ENCODE assay signal across 7 mouse cellular contexts in the genomic region with DNA sequence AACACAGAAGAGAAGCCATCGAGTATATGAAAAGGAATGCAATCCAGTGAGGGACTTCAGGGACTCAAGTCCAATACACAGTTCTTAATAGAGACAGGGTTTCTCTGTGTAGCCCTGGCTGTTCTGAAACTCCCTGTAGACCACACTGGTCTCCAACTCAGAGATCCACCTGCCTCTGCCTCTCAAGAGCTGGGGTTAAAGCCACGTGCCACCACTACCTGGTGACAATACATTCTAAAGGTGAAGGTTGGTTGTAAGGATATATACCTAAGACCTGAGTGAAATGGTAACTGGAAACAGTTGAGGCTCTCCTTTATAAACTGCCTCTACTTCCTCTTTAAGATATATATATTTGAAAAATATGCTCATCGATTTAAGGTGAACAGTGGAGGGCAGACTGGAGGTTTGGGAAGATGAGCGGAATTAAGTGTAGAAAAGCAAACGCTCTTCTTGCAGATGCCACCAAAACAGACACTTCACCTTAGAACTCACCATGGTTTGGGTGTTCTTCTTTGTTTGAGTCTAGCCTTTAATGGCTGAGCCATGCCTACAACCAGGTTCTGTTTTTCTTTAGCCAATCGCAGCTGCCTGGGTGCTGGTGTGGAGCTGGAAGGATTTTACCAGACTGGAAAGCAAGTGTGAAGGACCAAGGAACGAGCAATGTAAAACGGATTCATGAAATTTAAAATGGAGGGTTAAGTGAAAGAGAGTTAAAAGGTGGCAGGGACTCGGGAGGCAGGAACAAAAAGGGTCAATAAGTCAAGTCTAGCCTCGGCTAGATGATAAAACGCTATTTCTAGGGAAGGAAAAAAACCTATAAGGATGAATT. TPM values are rescaled to one million over a fixed set of nuclear protein-coding genes. Genes with fewer than 3 reads are reported as not detected.
DNase-seq lines count a peak whose midpoint lies in the region; ATAC-seq lines count a peak whose summit lies in the region.

No protein-coding gene starts in this region.

- H3K9me3 ChIP-seq in lung, embryonic 16.5 days (ENCODE audit: control insufficient read depth, low read length), result no peaks in the 10 kb centered on the region
- peaks cover 3% of the 10 kb centered on the region; the same call in 1 of the 2 replicates for H3K9me3 ChIP-seq in heart, embryonic 16.5 days (replicated peaks; ENCODE audit: control insufficient read depth, low read length)
- no peaks in the 10 kb centered on the region for H3K9me3 ChIP-seq in megakaryocyte, embryonic 14.5 days

- peak overlapping the region; percentile 87 for H3K4me2 ChIP-seq in lung, embryonic 16.5 days (ENCODE audit: low read depth, low read length)
- H3K4me2 ChIP-seq in heart, embryonic 16.5 days (ENCODE audit: low read depth, low read length), result peak overlapping the region; percentile 80

- WGBS in lung, embryonic 16.5 days, result 33% methylated on average over 11 of the region's 11 CpGs
- 41% methylated on average over 11 of the region's 11 CpGs for WGBS in heart, embryonic 16.5 days

- DNase-seq in lung, postnatal 25 days (ENCODE audit: low spot score), result no peak
- no peak for DNase-seq in ovary, postnatal 10 days (ENCODE audit: low spot score)
- no peak for DNase-seq in layer of hippocampus, postnatal 14 days (ENCODE audit: low spot score in 2 of 2)

- peak overlapping the region; percentile 82 for H3K4me3 ChIP-seq in lung, embryonic 16.5 days (ENCODE audit: low read length)
- H3K4me3 ChIP-seq in brown adipose tissue, adult 24 weeks (ENCODE audit: insufficient read depth, low read depth, low read length), result peak overlapping the region; percentile 87
- peak overlapping the region; percentile 62 for H3K4me3 ChIP-seq in heart, embryonic 16.5 days (ENCODE audit: low read length)
- peak overlapping the region; percentile 94 for H3K4me3 ChIP-seq in megakaryocyte, embryonic 14.5 days (replicated peaks)

- peak; percentile 1; the same call in 1 of the 2 replicates for ATAC-seq in lung, embryonic 16.5 days (ENCODE audit: low read depth)
- no peak for ATAC-seq in heart, embryonic 16.5 days (replicated peaks; ENCODE audit: extremely low read depth, insufficient read depth, low FRiP score)

- no peaks in the 10 kb centered on the region for H3K27me3 ChIP-seq in lung, embryonic 16.5 days (ENCODE audit: control insufficient read depth, insufficient read depth, low read depth, low read length)
- H3K27me3 ChIP-seq in heart, embryonic 16.5 days (ENCODE audit: control insufficient read depth, insufficient read depth, low read length), result no peaks in the 10 kb centered on the region
- H3K27me3 ChIP-seq in megakaryocyte, embryonic 14.5 days (replicated peaks), result no peaks in the 10 kb centered on the region

- H3K9ac ChIP-seq in lung, embryonic 16.5 days (ENCODE audit: low read length), result peak overlapping the region; percentile 85
- peak overlapping the region; percentile 84 for H3K9ac ChIP-seq in heart, embryonic 16.5 days (ENCODE audit: low read length)

- H3K4me1 ChIP-seq in lung, embryonic 16.5 days (replicated peaks; ENCODE audit: control insufficient read depth, insufficient read depth, low read length), result peaks cover 14% of the 10 kb centered on the region
- H3K4me1 ChIP-seq in brown adipose tissue, adult 24 weeks (ENCODE audit: control insufficient read depth, insufficient read depth, insufficient read length, low read length), result peaks cover 8% of the 10 kb centered on the region; the same call in 1 of the 2 replicates
- peaks cover 16% of the 10 kb centered on the region for H3K4me1 ChIP-seq in heart, embryonic 16.5 days (ENCODE audit: control insufficient read depth, insufficient read depth, low read length)
- H3K4me1 ChIP-seq in megakaryocyte, embryonic 14.5 days, result peaks cover 43% of the 10 kb centered on the region

- H3K27ac ChIP-seq in lung, embryonic 16.5 days (ENCODE audit: low read length), result peak overlapping the region; percentile 96
- peak overlapping the region; percentile 98; the same call in 1 of the 2 replicates for H3K27ac ChIP-seq in brown adipose tissue, adult 24 weeks (replicated peaks; ENCODE audit: low read depth, low read length)
- H3K27ac ChIP-seq in heart, embryonic 16.5 days (ENCODE audit: low read length), result peak overlapping the region; percentile 97

- H3K36me3 ChIP-seq in lung, embryonic 16.5 days (ENCODE audit: control insufficient read depth, insufficient read depth, low read length), result peaks cover 8% of the 10 kb centered on the region
- H3K36me3 ChIP-seq in heart, embryonic 16.5 days (ENCODE audit: control insufficient read depth, insufficient read depth), result peaks cover 18% of the 10 kb centered on the region
- peaks cover 43% of the 10 kb centered on the region for H3K36me3 ChIP-seq in megakaryocyte, embryonic 14.5 days (replicated peaks; ENCODE audit: low read length)

RNA-seq across cellular contexts. Expression of gene Ppp2r3c, which starts 1.1 kb away (rescaled TPM):
- 11.4 and 11.6 TPM in 2 replicates for polyA plus RNA-seq in lung, embryonic 16.5 days (2015; fragmentation: Nextera tagmentation; extraction: Ambion mirVana)
- 13.2 and 21.5 TPM in 2 replicates for polyA plus RNA-seq in brown adipose tissue, adult 24 weeks (2012; ENCODE audit: insufficient read depth, insufficient read length, missing spikeins)
- 9.3 and 9.9 TPM in 2 replicates for polyA plus RNA-seq in heart, embryonic 16.5 days (2015; fragmentation: Nextera tagmentation; extraction: Ambion mirVana)
- polyA plus RNA-seq in megakaryocyte, embryonic 14.5 days (2012; ENCODE audit: insufficient read depth, low replicate concordance), result 0.39 TPM in 1 of 2 replicates, not detected in the other
- total RNA-seq in layer of hippocampus, postnatal 14 days (2021), result 10 to 100 TPM; 12.4 to 14.1 TPM

RNA-seq across cellular contexts. Expression of gene 1110008L16Rik, which starts 2.3 kb away (rescaled TPM):
- polyA plus RNA-seq in lung, embryonic 16.5 days (2015; fragmentation: Nextera tagmentation; extraction: Ambion mirVana), result 13.2 and 16.6 TPM in 2 replicates
- polyA plus RNA-seq in brown adipose tissue, adult 24 weeks (2012; ENCODE audit: insufficient read depth, insufficient read length, missing spikeins), result 11.8 and 16.0 TPM in 2 replicates
- 9.0 and 12.3 TPM in 2 replicates for polyA plus RNA-seq in heart, embryonic 16.5 days (2015; fragmentation: Nextera tagmentation; extraction: Ambion mirVana)
- 0.79 TPM in 1 of 2 replicates, not detected in the other for polyA plus RNA-seq in megakaryocyte, embryonic 14.5 days (2012; ENCODE audit: insufficient read depth, low replicate concordance)
- total RNA-seq in layer of hippocampus, postnatal 14 days (2021), result 10 to 100 TPM in 1 of 2 experiments, 1 to 10 TPM in 1; 8.1 to 10.4 TPM
